Mouse (Mus musculus): ENCODE data around the gene A4galt. TPM values are rescaled to one million over a fixed set of nuclear protein-coding genes. Genes with fewer than 3 reads are reported as not detected.
"Not testable (repeated sequence)": the region's sequence is repeated elsewhere in the genome, so short reads cannot be mapped to it uniquely, and the experiment has no call there.

Gene A4galt
- polyA plus RNA-seq, 2 experiments = 0.07 to 0.08 TPM

DNA sequence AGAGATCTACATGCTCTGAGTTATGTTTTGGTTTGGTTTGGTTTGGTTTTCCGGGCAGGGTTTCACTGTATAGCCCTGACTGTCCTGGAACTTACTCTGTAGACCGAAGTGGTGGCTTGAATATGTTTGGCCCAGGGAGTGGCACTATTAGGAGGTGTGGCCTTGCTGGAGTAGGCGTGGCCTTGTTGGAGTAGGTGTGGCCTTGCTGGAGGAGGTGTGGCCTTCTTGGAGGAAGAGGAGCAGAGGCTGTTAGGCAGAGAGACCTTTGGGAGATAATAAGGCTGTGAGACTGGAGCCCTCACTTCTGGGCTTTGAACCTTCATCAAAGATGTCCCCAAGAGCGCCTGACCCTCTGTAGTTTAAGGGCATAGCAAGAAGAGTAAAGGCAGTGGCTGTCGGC lies 27.0 kb upstream of the A4galt start:
- H3K27me3 ChIP-seq (ENCODE audit: control insufficient read depth, insufficient read depth, low read length) = no peaks in the 10 kb centered on the region
- ATAC-seq (ENCODE audit: insufficient read depth) (no peak), DNase-seq (ENCODE audit: low read depth in 3 of 3, low spot score in 3 of 3) (no peak)
- TF ChIP-seq EP300 (IDR thresholded peaks at IDR 0.05; ENCODE audit: low read depth) = no peak
- H3K36me3 ChIP-seq (replicated peaks; ENCODE audit: control insufficient read depth, insufficient read depth, low read depth) = no peaks in the 10 kb centered on the region
- no peak overlapping the region for H3K9ac ChIP-seq (replicated peaks)
- no peaks in the 10 kb centered on the region for H3K4me1 ChIP-seq (replicated peaks; ENCODE audit: control insufficient read depth in 2 of 2, insufficient read depth in 2 of 2, low read length in 1 of 2)
- H3K9me3 ChIP-seq (ENCODE audit: control insufficient read depth, low read length) = no peaks in the 10 kb centered on the region
- H3K27ac ChIP-seq = no peak overlapping the region
- 65% methylated on average over 5 of the region's 5 CpGs for WGBS (ENCODE audit: insufficient replicate concordance)
- no peak overlapping the region for H3K4me2 ChIP-seq (ENCODE audit: low read depth)
- H3K4me3 ChIP-seq (ENCODE audit: insufficient read depth in 1 of 2, low read depth in 2 of 2, low read length in 2 of 2) = no peak overlapping the region

DNA sequence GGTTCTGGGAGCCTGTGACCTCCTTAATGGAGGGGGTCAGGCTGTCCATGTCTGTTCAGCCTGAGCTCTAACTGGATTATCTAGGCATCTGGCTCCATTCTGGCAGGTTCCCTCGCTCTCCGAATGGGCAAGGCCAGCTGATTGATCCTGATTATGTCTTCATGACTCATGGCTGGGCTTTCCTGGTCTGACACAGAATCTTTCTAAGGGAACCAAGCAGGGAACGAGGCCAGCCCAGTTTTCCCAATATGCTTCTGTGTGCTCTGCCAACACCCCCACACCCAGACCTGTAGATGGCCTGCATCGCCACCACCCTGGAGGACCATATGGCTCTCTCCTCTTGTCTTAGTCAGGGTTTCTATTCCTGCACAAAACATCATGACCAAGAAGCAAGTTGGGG lies 25.9 kb upstream of the A4galt start:
- Histone ChIP-seq H3K36me3 (replicated peaks; ENCODE audit: control insufficient read depth, insufficient read depth, low read depth) (no peaks in the 10 kb centered on the region), H3K9ac (replicated peaks) (no peak overlapping the region), H3K27me3 (ENCODE audit: control insufficient read depth, insufficient read depth, low read length) (no peaks in the 10 kb centered on the region), H3K4me2 (ENCODE audit: low read depth) (no peak overlapping the region), H3K27ac (no peak overlapping the region), H3K9me3 (ENCODE audit: control insufficient read depth, low read length) (no peaks in the 10 kb centered on the region), H3K4me3 (ENCODE audit: insufficient read depth in 1 of 2, low read depth in 2 of 2, low read length in 2 of 2) (no peak overlapping the region), H3K4me1 (replicated peaks; ENCODE audit: control insufficient read depth in 2 of 2, insufficient read depth in 2 of 2, low read length in 1 of 2) (no peaks in the 10 kb centered on the region)
- TF ChIP-seq EP300 (IDR thresholded peaks at IDR 0.05; ENCODE audit: low read depth) (no peak), CTCF (IDR thresholded peaks at IDR 0.05; ENCODE audit: low read depth) (no peak)
- ATAC-seq (ENCODE audit: insufficient read depth) (no peak), DNase-seq (ENCODE audit: low read depth in 3 of 3, low spot score in 3 of 3) (no peak)
- 77% methylated on average over 4 of the region's 4 CpGs for WGBS (ENCODE audit: insufficient replicate concordance)

DNA sequence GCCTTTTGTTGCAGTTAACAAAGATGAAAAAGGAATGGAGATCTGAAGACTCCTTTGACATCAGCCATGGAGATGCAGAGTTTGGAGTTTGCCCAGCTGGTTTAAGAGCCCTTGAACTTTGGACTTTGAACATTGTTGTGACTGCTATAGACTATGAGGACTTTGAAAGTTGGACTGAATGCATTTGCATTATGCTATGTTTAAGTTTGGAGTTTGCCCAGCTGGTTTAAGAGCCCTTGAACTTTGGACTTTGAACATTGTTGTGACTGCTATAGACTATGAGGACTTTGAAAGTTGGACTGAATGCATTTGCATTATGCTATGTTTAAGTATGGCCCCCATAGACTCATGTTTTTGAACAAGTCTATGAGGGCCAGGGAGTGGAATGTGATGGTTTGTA lies 22.7 kb upstream of the A4galt start:
- DNase-seq (ENCODE audit: low read depth in 3 of 3, low spot score in 3 of 3); H3K4me2 ChIP-seq (ENCODE audit: low read depth); H3K9me3 ChIP-seq (ENCODE audit: control insufficient read depth, low read length); H3K27ac ChIP-seq; H3K36me3 ChIP-seq (replicated peaks; ENCODE audit: control insufficient read depth, insufficient read depth, low read depth); ATAC-seq (ENCODE audit: insufficient read depth); H3K9ac ChIP-seq (replicated peaks); H3K4me1 ChIP-seq (replicated peaks; ENCODE audit: control insufficient read depth in 2 of 2, insufficient read depth in 2 of 2, low read length in 1 of 2); H3K27me3 ChIP-seq (ENCODE audit: control insufficient read depth, insufficient read depth, low read length); H3K4me3 ChIP-seq (ENCODE audit: insufficient read depth in 1 of 2, low read depth in 2 of 2, low read length in 2 of 2): not testable (repeated sequence)

DNA sequence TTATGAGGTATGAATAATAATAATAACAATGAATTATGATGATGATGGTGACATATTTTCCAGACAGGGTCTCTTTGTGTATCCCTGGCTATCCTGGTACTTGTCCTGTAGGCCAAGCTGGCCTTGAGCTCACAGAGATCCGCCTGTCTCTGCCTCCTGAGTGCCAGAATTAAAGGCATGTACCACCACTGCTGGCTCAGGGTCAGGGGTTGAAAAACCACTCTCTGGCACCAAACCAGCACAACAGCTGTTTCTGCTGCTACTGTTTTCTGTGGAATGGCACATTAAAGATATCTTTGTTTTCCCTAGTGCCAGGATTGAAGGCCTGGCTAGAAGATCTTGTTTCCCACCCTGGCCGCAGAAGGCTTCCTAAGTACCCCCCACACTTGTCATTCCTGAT lies 21.4 kb upstream of the A4galt start:
- no peak for DNase-seq (ENCODE audit: low read depth in 3 of 3, low spot score in 3 of 3)
- H3K4me1 ChIP-seq (replicated peaks; ENCODE audit: control insufficient read depth in 2 of 2, insufficient read depth in 2 of 2, low read length in 1 of 2) = no peaks in the 10 kb centered on the region
- H3K4me3 ChIP-seq (ENCODE audit: insufficient read depth in 1 of 2, low read depth in 2 of 2, low read length in 2 of 2) = no peak overlapping the region
- H3K9ac ChIP-seq (replicated peaks) = no peak overlapping the region
- H3K9me3 ChIP-seq (ENCODE audit: control insufficient read depth, low read length) = no peaks in the 10 kb centered on the region
- no peaks in the 10 kb centered on the region for H3K36me3 ChIP-seq (replicated peaks; ENCODE audit: control insufficient read depth, insufficient read depth, low read depth)
- WGBS (ENCODE audit: insufficient replicate concordance) = 60% methylated on average over 2 of the region's 2 CpGs
- no peak for ATAC-seq (ENCODE audit: insufficient read depth)
- TF ChIP-seq EP300 (IDR thresholded peaks at IDR 0.05; ENCODE audit: low read depth) (no peak), CTCF (IDR thresholded peaks at IDR 0.05; ENCODE audit: low read depth) (no peak)
- H3K27ac ChIP-seq = no peak overlapping the region
- H3K4me2 ChIP-seq (ENCODE audit: low read depth) = no peak overlapping the region
- H3K27me3 ChIP-seq (ENCODE audit: control insufficient read depth, insufficient read depth, low read length) = no peaks in the 10 kb centered on the region

DNA sequence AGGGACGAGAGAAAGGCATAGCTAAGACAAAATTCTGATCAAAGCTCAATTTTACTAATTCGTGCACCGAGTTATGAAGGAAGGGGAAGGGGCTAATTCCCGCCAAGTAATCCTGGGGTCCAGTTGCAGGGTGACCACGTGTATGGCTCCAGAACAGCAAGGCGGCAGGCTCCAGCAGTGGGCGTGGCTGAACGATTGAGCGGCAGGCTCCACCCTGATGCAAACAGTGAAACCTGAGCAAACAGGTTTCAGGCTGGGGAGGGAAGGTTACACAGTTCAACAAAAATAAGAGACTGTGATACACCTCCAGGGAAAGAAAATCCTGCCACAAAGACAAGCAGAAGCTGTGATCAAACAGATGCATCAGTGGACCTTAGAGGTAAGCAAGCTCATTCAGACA lies 19.6 kb upstream of the A4galt start:
- not testable (repeated sequence) for DNase-seq (ENCODE audit: low read depth in 3 of 3, low spot score in 3 of 3); H3K4me1 ChIP-seq (replicated peaks; ENCODE audit: control insufficient read depth in 2 of 2, insufficient read depth in 2 of 2, low read length in 1 of 2); H3K4me2 ChIP-seq (ENCODE audit: low read depth); H3K4me3 ChIP-seq (ENCODE audit: insufficient read depth in 1 of 2, low read depth in 2 of 2, low read length in 2 of 2); H3K27ac ChIP-seq; ATAC-seq (ENCODE audit: insufficient read depth); H3K9ac ChIP-seq (replicated peaks); H3K9me3 ChIP-seq (ENCODE audit: control insufficient read depth, low read length); H3K36me3 ChIP-seq (replicated peaks; ENCODE audit: control insufficient read depth, insufficient read depth, low read depth); H3K27me3 ChIP-seq (ENCODE audit: control insufficient read depth, insufficient read depth, low read length)
- 22% methylated on average over 9 of the region's 9 CpGs for WGBS (ENCODE audit: insufficient replicate concordance)

DNA sequence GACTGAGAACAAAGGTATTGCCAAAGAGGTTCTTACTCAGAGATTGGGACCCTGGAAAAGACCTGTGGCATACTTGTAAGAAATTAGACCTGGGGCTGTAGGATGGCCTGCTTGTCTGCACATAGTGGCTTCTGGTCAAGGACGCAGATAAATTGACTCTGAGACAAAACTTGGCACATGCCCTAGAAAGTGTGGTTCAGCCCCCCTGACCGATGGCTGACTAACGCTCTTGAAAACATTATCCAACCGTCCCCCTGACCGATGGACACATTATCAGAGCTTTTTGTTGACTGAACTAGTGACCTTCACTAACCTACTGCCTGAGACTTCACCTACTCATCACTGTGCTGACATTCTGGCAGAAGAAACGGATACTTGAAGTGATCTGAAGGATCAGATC lies 18.4 kb upstream of the A4galt start:
- not testable (repeated sequence) for H3K36me3 ChIP-seq (replicated peaks; ENCODE audit: control insufficient read depth, insufficient read depth, low read depth); ATAC-seq (ENCODE audit: insufficient read depth); H3K9me3 ChIP-seq (ENCODE audit: control insufficient read depth, low read length); H3K27ac ChIP-seq; H3K27me3 ChIP-seq (ENCODE audit: control insufficient read depth, insufficient read depth, low read length); H3K4me1 ChIP-seq (replicated peaks; ENCODE audit: control insufficient read depth in 2 of 2, insufficient read depth in 2 of 2, low read length in 1 of 2); H3K4me3 ChIP-seq (ENCODE audit: insufficient read depth in 1 of 2, low read depth in 2 of 2, low read length in 2 of 2); DNase-seq (ENCODE audit: low read depth in 3 of 3, low spot score in 3 of 3); H3K4me2 ChIP-seq (ENCODE audit: low read depth); H3K9ac ChIP-seq (replicated peaks)
- WGBS (ENCODE audit: insufficient replicate concordance) = 70% methylated on average over 6 of the region's 6 CpGs

DNA sequence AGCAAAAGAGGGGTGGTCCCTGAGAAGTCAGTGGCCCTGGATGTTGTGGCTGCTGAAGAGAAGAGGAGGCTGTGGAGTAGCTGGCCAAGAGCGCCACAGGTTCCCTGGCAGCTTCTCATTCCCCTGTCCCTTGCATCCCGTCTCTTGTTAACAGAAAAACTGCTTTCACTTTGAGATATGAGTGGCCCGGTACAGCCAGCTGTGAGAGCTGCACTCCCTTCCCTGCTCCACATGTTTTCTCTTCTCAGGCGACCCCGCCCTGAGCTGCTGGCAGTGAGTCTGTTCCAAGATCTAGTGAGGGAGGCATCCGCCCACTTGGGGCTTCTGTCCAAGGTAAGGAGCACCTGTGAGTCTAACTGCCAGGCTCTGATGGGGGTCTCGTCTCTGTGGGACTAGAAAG lies 16.9 kb upstream of the A4galt start:
- not testable (repeated sequence) for ATAC-seq (ENCODE audit: insufficient read depth); H3K4me1 ChIP-seq (replicated peaks; ENCODE audit: control insufficient read depth in 2 of 2, insufficient read depth in 2 of 2, low read length in 1 of 2); DNase-seq (ENCODE audit: low read depth in 3 of 3, low spot score in 3 of 3)

More for the DNA sequence above, 16.9 kb upstream of the A4galt start:
- not testable (repeated sequence) for H3K27me3 ChIP-seq (ENCODE audit: control insufficient read depth, insufficient read depth, low read length); H3K4me3 ChIP-seq (ENCODE audit: insufficient read depth in 1 of 2, low read depth in 2 of 2, low read length in 2 of 2); H3K4me2 ChIP-seq (ENCODE audit: low read depth); H3K9me3 ChIP-seq (ENCODE audit: control insufficient read depth, low read length); H3K27ac ChIP-seq; H3K36me3 ChIP-seq (replicated peaks; ENCODE audit: control insufficient read depth, insufficient read depth, low read depth); H3K9ac ChIP-seq (replicated peaks)
- WGBS (ENCODE audit: insufficient replicate concordance) = 34% methylated on average over 6 of the region's 7 CpGs

Data from liver, embryonic 14.5 days (tissue).